Mouse (Mus musculus): ENCODE results near the gene Ppa2.

Gene Ppa2

GRCm38 (mm10) chr3:133309954-133310808 lies at the start of gene Ppa2:
Gene Ppa2 (plus strand): TSS chr3:133310110.
- peak; percentile 66 to 82 for DNase-seq (ENCODE audit: low spot score in 2 of 2)

- peak; percentile 26 to 71 for DNase-seq (ENCODE audit: low spot score in 2 of 2)
These were observed 38.0 kb upstream of the Ppa2 start for GRCm38 (mm10) chr3:133271887-133272286.

- DNase-seq (ENCODE audit: low spot score in 2 of 2), result no peak
These were observed 25.3 kb upstream of the Ppa2 start for GRCm38 (mm10) chr3:133284587-133284986.

- DNase-seq (ENCODE audit: low spot score in 2 of 2), result no peak
These were observed 21.1 kb upstream of the Ppa2 start for GRCm38 (mm10) chr3:133288795-133289194.

- no peak for DNase-seq (ENCODE audit: low spot score in 2 of 2)
These were observed 5.6 kb upstream of the Ppa2 start for GRCm38 (mm10) chr3:133304328-133304727.

GRCm38 (mm10) chr3:133308361-133308760 lies 1.5 kb upstream of the Ppa2 start:
- DNase-seq (ENCODE audit: low spot score in 2 of 2), result no peak

GRCm38 (mm10) chr3:133309359-133309758 lies 551 bp upstream of the Ppa2 start:
- DNase-seq (ENCODE audit: low spot score in 2 of 2), result no peak

GRCm38 (mm10) chr3:133310809-133311179 lies 884 bp downstream of the Ppa2 start:
- DNase-seq (ENCODE audit: low spot score in 2 of 2), result no peak

- no peak for DNase-seq (ENCODE audit: low spot score in 2 of 2)
These were observed 2.4 kb downstream of the Ppa2 start for GRCm38 (mm10) chr3:133312331-133312730.

- no peak for DNase-seq (ENCODE audit: low spot score in 2 of 2)
These were observed 2.9 kb downstream of the Ppa2 start for GRCm38 (mm10) chr3:133312850-133313249.

GRCm38 (mm10) chr3:133313491-133314199 lies 3.7 kb downstream of the Ppa2 start:
- no peak for DNase-seq (ENCODE audit: low spot score in 2 of 2)

- peak; percentile 61 to 84 for DNase-seq (ENCODE audit: low spot score in 2 of 2)
These were observed 4.6 kb downstream of the Ppa2 start for GRCm38 (mm10) chr3:133314475-133314874.

GRCm38 (mm10) chr3:133315011-133315410 lies 5.1 kb downstream of the Ppa2 start:
- no peak for DNase-seq (ENCODE audit: low spot score in 2 of 2)

- DNase-seq (ENCODE audit: low spot score in 2 of 2), result no peak
These were observed 5.7 kb downstream of the Ppa2 start for GRCm38 (mm10) chr3:133315647-133316046.

- no peak for DNase-seq (ENCODE audit: low spot score in 2 of 2)
These were observed 7.9 kb downstream of the Ppa2 start for GRCm38 (mm10) chr3:133317845-133318244.

GRCm38 (mm10) chr3:133318596-133318995 lies 8.7 kb downstream of the Ppa2 start:
- no peak for DNase-seq (ENCODE audit: low spot score in 2 of 2)

- no peak for DNase-seq (ENCODE audit: low spot score in 2 of 2)
These were observed 9.9 kb downstream of the Ppa2 start for GRCm38 (mm10) chr3:133319795-133320194.

GRCm38 (mm10) chr3:133320313-133320712 lies 10.4 kb downstream of the Ppa2 start:
- DNase-seq (ENCODE audit: low spot score in 2 of 2), result no peak

GRCm38 (mm10) chr3:133321928-133322327 lies 12.0 kb downstream of the Ppa2 start:
- DNase-seq (ENCODE audit: low spot score in 2 of 2), result no peak

GRCm38 (mm10) chr3:133322552-133322951 lies 12.6 kb downstream of the Ppa2 start:
- DNase-seq (ENCODE audit: low spot score in 2 of 2), result peak in 1 of 2 experiments; percentile 52

GRCm38 (mm10) chr3:133325135-133325534 lies 15.2 kb downstream of the Ppa2 start:
- DNase-seq (ENCODE audit: low spot score in 2 of 2), result no peak

GRCm38 (mm10) chr3:133328551-133328950 lies 18.6 kb downstream of the Ppa2 start:
- no peak for DNase-seq (ENCODE audit: low spot score in 2 of 2)

GRCm38 (mm10) chr3:133329406-133329805 lies 19.5 kb downstream of the Ppa2 start:
- no peak for DNase-seq (ENCODE audit: low spot score in 2 of 2)

Data from spleen, postnatal 10 days (tissue).